Mouse (Mus musculus) kidney, postnatal 36 days (tissue): ENCODE measurements around the gene S1pr4.

ENCODE experiments used
- DNase-seq, 2 experiments: peaks; one replicate each; pipeline ENCODE4 v3.0.0; 2021 to 2022; ENCODE audit warnings: mixed read lengths in 2 of 2

The S1pr4 gene

DNA sequence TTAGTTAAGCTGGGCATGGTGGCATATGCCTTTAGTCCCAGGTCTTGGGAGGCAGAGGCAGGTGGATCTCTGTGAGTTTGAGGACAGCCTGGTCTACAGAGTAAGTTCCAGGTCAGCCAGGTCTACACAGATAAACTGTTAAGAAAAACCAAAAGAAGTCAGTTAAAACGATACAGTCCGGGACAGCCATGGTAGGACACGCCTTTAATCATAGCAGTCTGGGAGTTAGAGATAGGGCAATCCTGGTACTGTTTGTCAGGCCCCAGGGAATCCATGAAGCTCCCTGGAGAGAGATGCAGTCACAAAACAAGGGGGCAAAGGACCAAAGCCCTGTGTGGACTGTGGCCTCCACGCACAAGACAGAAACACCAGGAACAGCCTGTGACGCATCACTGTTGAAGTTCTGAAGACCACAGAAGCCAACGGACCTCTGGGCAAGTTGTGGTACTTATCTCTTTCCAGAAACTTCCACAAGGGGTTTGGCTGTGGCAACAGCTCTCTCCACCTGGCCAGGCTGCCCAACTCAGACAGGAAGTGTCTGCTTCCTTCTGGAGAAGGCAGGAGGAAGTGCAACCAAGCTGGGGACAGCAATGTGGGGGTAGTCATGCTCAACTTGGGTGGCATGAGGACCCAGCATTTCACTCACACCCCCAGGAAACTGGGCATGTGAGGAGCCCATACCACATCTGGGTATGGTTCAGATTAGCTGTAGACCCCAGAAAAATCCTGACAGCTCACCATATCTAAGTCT, 19.5 kb upstream of the S1pr4 start:
- no peak for DNase-seq

DNA sequence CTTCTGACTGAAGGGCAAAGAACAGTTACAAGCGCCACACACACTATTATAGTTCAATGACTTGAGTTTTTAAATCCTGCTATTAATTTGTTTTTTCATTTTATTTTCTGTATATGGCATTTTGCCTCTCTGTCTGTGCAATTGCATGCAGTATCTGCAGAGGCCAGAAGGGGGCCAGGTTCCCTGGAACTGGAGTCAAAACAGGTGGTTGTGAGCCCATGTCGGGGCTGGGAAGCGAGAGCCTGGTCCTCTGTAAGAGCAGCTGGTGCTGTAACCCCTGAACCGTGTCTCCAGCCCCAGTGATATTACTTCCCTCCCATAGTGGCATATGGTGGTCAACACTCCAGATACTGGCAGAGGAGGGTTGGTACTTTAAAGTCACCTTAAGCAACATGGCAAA, 18.6 kb upstream of the S1pr4 start:
- DNase-seq, result peak; percentile 78 to 90

DNA sequence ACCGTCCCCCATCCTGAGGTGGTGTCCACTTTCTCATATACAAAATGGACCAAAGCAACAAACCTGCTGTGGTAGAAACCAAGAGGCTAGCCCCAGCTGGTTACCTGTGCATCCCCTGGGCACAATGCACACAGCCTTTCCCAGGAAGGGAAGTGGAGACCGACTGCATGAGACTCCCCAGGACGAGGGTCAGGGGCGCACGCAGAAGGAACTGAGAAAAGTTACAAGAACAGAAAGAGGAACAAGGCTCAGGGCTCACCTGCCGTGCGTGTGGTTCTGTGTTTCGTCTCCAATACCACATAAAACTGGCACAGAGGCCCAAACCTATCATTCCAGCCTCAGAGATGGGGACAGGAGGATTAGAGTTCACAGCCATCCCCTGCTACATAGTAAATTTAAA, 17.3 kb upstream of the S1pr4 start:
- DNase-seq, result no peak

DNA sequence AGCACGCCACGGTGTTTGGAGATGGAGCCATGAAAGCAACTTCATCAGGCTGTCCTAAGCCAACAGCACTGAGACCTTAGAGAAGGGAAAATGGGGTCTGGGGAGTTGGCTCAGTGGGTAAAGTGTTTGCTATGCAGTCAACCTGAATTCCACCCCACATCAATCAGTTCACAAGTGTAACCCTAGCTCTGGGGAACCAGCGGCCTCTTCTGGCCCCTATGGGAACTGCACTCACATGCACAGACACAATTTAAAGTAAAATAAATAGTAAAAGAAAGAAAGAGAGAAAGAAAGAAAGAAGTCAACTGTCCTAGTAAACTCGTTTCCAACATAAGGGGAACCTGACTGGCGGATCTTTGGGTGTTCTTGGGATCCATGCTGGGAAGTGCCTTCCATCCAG, 13.9 kb upstream of the S1pr4 start:
- no peak for DNase-seq

DNA sequence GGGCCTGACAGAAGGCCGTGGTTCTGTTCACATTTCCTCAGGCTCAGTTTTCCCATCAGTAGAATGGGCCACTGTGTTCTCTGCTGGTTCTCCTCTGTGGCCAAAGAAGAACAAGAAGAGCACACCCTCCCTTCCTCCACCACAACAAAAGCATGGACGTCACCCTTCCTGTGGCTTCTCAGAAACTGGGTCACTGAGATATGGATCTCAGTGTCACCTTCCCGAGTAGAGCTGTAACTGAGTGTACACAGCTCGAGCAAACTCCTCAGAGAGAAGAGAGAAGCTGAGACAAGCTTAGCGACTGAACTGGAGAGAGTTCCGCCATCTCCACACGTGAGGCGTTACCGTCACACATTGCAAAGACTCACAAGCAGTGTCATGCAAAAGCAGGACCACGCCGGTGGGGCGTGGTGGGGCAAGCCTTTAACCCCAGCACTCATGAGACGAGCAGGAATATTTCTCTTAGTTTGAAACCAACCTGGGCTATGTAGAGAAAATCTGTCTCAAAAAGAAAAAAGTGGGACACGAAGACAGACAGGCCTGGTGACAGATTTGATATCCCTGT, 10.4 kb upstream of the S1pr4 start:
- DNase-seq, result no peak

DNA sequence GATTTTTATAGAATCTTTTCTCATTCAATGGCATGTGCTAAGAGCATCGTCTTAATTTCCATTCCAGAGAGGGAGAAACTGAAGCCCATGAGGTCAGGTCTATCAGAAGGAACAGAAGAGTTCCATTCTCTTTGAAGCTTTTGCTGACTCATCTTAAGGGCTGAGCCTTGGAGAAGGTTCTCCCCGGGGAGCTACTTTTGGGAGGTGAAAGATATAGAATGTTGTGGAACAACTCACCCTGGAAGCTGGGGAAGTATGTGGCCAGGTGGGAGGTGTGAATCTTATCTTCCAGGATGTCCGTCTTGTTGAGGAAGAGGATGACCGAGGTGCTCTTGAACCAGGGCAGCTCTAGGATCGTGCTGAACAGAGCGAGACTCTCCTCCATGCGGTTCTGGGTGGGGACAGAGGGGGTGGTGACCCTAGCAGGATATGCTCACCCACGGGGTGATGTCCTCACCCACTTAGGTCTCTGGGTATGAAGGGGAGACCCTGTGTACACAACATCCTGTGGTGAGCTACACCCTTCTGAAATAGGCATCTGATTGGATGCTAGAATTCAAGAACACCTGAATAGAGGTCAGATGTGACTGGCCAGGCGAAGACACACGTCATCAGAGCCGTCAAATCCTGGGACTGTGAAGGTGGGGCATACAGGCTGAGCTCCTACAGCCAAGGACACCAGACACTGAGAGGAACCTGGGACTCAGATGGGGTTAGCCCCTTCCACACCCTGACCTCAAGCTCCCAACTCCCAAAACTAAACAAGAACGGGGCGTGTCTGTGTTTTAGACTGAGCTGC, 8.0 kb upstream of the S1pr4 start:
- DNase-seq, result no peak

GRCm38 (mm10) chr10:81507095-81507494, 7.2 kb upstream of the S1pr4 start:
- no peak for DNase-seq

GRCm38 (mm10) chr10:81505016-81505664, 5.2 kb upstream of the S1pr4 start:
- no peak for DNase-seq

- peak; percentile 84 to 95 for DNase-seq
These were observed 2.7 kb upstream of the S1pr4 start for GRCm38 (mm10) chr10:81502658-81503057.

DNA sequence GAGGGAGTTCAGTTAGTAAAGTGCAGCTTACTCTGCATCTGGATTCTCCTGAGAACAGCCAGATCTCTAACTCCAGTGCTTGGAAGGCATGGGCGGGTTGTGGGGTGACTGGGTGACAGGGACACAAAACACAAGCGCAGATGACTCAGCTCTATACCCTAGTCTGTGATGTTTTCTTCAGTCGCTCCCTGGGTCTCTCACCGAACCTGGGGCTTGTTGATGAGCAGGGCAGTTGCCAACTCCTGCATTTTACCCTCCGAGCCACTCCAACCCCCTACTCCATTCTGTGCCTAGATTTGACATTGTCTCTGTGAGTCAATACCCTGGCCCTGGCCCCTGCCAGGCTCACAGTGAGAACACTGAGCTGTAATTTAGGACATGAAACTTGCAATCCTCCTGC, 1.9 kb upstream of the S1pr4 start:
- no peak for DNase-seq

GRCm38 (mm10) chr10:81499250-81499901, 556 bp downstream of the S1pr4 start:
- peak; percentile 63 to 67 for DNase-seq

- no peak for DNase-seq
These were observed 1.3 kb downstream of the S1pr4 start for GRCm38 (mm10) chr10:81498316-81499249.

DNA sequence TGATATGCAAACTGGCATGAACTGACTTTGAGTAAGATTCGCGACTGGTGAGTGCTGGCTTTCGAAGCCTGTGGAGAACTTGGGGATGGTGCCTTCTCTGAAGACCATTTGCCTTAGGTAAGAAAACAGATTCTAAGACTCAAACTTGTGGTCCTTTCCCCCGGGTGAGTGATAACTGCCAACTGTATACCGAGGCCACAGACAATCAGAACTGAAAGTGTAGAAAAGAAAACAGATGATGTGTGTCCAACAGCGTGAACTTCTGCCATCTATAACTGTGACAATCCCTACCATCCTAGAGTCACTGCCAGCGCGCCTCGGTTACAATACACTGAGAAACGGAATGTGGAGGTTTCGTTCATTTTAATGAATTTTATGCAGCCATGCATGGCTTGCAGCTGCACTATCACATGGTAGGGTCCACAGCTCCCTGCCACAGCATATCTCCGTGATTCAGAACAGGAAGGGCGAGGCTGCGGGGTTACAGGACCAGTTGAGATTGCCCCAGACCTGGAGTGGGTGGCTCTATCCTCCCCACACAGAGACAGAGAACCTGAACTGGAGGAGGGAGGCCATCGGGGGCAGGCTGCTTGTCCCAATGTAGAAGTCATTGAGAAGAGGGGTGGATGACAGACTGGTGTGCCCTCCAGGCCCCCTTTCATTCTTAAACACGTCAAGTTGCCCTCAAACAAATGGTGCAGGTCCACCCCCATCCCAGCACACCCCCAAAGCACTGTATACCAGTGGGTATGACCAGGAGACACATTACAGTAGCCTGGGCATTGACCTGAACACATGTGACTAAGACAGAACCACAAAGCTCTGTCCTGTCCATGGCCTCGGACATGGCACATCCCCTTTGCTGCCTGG, 2.3 kb downstream of the S1pr4 start:
- no peak for DNase-seq

DNA sequence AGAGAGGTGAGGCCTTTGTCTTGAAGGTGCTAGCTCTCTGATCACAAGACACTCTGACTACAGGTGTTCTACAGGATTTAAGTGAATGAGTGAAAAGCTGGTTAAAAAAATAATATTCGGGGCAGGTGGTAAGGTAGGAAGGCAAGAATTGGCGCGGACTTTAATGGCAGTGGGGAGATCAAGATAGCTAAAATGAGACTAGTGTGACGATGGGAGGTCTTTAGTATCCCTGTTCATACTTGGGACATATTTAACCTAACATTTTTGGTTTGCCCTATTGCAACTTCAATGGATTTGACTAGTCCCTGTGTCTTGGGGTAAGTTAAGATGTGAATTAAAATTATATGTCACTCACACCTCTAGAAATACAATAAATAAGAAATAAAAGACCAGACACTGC, 3.0 kb downstream of the S1pr4 start:
- DNase-seq, result no peak

DNA sequence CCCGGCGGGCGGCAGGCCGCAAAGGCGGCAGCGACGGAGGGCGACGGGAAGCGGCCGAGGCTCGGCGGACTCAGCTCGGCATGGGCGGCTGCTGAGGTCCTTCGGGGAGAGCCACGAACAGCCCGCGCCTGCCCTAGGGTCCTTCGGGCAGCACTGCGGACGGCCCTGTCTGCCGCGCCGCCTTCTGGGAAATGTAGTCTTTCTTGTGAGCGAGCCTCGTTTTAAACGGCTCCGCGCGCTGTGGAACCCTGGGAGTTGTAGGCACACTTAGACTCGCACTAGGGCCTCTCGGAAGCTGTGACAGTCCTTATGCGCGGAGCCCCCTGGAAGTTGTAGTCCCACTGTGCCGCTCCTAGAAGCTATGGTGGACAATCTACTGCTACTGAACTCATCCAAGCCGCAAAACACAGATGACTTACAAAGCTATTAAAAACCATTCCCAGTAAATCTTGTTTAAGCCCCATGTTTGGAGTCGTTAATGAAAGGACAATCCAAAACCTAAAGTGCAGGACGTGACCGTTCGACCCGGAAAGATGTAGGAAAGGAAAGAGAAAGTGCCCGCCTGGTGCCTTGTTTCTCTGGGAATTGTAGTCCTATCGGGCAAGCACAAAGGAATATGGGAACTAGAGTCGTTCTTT, 3.5 kb downstream of the S1pr4 start, which contains the start of gene Ncln:
Gene Ncln (minus strand): TSS at position 129 of the 638 bp plus-strand sequence.
- DNase-seq, result peak; percentile 99

GRCm38 (mm10) chr10:81495616-81496263, 4.2 kb downstream of the S1pr4 start:
- peak in 1 of 2 experiments; percentile 21 for DNase-seq

DNA sequence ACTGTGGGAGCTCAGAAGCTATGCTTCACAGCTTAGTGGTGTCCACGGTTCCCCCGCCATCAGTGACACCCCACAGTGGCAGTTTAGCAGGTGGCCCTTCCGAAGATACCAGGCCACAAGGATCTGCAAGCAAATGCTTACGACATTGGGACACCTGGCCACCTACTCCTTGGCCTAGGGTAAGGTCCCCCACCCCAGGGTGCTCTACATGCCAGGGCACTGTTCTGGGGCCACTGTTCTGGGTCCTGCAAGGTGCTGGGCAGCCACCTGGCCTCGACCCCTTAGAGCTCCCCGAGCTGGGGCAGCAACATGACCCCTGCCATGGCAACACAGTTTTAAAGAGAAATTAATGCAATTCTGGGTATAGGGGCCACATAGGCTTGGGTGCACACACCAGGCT, 4.8 kb downstream of the S1pr4 start:
- no peak for DNase-seq

GRCm38 (mm10) chr10:81494260-81495041, 5.5 kb downstream of the S1pr4 start:
- no peak for DNase-seq
